Mouse (Mus musculus): ENCODE measurements around the gene Pcgf5. TPM values are rescaled to one million over a fixed set of nuclear protein-coding genes. Genes with fewer than 3 reads are reported as not detected.
"Not testable (repeated sequence)": the region's sequence is repeated elsewhere in the genome, so short reads cannot be mapped to it uniquely, and the experiment has no call there.

Pcgf5 gene
- polyA plus RNA-seq, 1 experiment, result 30.7 TPM

DNA sequence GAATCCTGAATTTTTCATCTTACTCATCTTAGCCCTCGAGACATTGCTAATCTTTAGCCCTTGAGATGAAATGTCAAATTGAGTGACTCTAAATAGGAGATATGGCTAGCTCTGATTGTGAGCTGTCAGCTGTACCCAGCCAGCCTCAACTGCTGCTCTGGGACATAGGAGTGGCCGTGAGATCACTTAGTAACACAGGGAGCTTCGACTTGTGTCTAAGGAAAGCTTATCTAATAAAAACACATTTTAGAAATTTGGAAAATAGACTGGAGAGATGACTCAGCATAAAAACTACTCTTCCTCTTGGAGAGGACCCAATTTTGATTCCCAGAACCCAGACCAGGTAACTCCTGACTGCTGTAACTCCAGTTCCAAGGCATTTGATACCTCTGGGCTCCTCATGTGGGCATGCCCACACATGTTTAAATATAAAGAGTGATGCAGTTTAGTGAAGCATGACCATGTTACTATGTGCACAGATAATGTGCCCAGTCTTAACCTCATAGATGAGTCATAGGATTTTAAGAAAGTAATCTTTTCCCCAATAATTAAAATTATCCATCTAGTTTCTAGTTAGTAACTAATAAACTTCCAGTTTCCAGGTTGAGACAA, 103.0 kb downstream of the Pcgf5 start:
- Histone ChIP-seq H3K4me1 (ENCODE audit: control insufficient read depth, insufficient read depth, low read length) (no peaks in the 10 kb centered on the region), H3K4me3 (ENCODE audit: control insufficient read depth, low read depth, low read length) (no peak overlapping the region), H3K27me3 (ENCODE audit: control insufficient read depth, insufficient read depth, low read length) (no peaks in the 10 kb centered on the region), H3K27ac (ENCODE audit: control insufficient read depth, insufficient read depth, low read depth, low read length) (no peak overlapping the region), H3K36me3 (ENCODE audit: control insufficient read depth, insufficient read depth, low read length) (peaks cover 3% of the 10 kb centered on the region; the same call in 1 of the 2 replicates)
- no peak for TF ChIP-seq POLR2A (IDR thresholded peaks at IDR 0.05; ENCODE audit: control insufficient read depth, low read depth, low read length)
- no peak for TF ChIP-seq CTCF (IDR thresholded peaks at IDR 0.05; ENCODE audit: control insufficient read depth, insufficient read depth, insufficient replicate concordance, low read depth, low read length)

DNA sequence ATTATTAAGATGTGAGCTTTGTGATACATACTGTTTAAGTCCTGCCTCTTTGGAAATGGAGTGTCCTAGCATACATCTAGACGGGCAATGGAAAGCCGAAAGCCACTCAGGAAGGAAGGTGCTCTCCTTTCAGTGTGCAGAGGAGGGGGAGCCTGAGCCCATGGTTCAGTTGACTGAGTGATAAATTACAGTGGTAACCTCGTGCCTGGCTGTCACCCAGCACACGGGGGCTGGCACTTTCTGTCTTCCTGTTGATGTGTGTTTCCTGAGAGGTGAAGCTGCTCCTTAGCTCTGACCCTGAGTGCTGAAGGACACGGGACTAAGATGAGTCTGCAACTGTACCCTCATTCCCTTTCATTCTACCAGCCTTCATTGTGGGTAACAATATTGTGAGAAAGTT, 103.6 kb downstream of the Pcgf5 start:
- no peak overlapping the region for H3K27ac ChIP-seq (ENCODE audit: control insufficient read depth, insufficient read depth, low read depth, low read length)
- H3K27me3 ChIP-seq (ENCODE audit: control insufficient read depth, insufficient read depth, low read length), result no peaks in the 10 kb centered on the region
- H3K4me3 ChIP-seq (ENCODE audit: control insufficient read depth, low read depth, low read length), result no peak overlapping the region
- H3K36me3 ChIP-seq (ENCODE audit: control insufficient read depth, insufficient read depth, low read length), result peaks cover 3% of the 10 kb centered on the region; the same call in 1 of the 2 replicates
- no peaks in the 10 kb centered on the region for H3K4me1 ChIP-seq (ENCODE audit: control insufficient read depth, insufficient read depth, low read length)
- TF ChIP-seq POLR2A (IDR thresholded peaks at IDR 0.05; ENCODE audit: control insufficient read depth, low read depth, low read length) (no peak), CTCF (IDR thresholded peaks at IDR 0.05; ENCODE audit: control insufficient read depth, insufficient read depth, insufficient replicate concordance, low read depth, low read length) (no peak)

DNA sequence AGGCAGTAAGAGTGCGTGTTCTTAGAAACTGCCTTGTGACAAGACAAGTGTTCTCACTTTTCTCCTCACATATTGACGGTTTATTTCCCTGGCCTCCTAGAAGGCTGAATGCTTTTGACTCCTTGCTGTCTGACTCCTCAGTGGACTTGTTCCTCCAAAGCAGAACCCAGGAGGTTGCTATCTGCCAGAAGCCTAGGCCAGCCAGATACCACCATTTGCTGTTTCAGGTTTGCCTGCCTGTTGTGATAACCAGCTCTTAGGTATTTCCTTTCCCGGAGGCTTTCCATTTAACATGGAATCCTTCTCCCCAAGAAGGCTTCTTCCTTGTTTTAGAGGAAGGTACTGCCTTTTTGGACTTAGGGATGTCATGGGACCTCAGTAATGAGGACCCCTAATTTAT, 104.1 kb downstream of the Pcgf5 start:
- not testable (repeated sequence) for H3K36me3 ChIP-seq (ENCODE audit: control insufficient read depth, insufficient read depth, low read length); H3K4me3 ChIP-seq (ENCODE audit: control insufficient read depth, low read depth, low read length); H3K27me3 ChIP-seq (ENCODE audit: control insufficient read depth, insufficient read depth, low read length); H3K4me1 ChIP-seq (ENCODE audit: control insufficient read depth, insufficient read depth, low read length); H3K27ac ChIP-seq (ENCODE audit: control insufficient read depth, insufficient read depth, low read depth, low read length)

DNA sequence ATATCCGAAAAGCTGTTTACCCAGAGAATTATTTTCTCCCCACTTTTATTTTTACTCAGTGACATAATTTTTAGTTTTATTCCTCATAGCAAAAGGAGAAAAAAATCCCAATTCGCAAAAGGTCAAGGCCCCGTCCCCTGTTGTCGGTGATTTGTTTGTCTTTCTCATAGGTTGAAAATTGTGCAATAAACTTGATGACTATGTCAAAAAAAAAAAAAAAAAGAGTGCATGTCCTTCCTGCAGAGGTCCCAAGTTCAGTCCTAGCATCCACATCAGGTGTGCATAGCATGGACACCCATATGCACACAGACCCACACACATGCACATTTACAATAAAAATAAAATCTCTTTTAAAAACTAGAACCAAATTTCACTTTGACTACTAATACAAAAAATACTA, 105.3 kb downstream of the Pcgf5 start:
- no peak for TF ChIP-seq CTCF (IDR thresholded peaks at IDR 0.05; ENCODE audit: control insufficient read depth, insufficient read depth, insufficient replicate concordance, low read depth, low read length)
- no peak for TF ChIP-seq POLR2A (IDR thresholded peaks at IDR 0.05; ENCODE audit: control insufficient read depth, low read depth, low read length)
- Histone ChIP-seq H3K36me3 (ENCODE audit: control insufficient read depth, insufficient read depth, low read length) (peaks cover 3% of the 10 kb centered on the region; the same call in 1 of the 2 replicates), H3K27me3 (ENCODE audit: control insufficient read depth, insufficient read depth, low read length) (no peaks in the 10 kb centered on the region), H3K4me1 (ENCODE audit: control insufficient read depth, insufficient read depth, low read length) (no peaks in the 10 kb centered on the region), H3K27ac (ENCODE audit: control insufficient read depth, insufficient read depth, low read depth, low read length) (no peak overlapping the region), H3K4me3 (ENCODE audit: control insufficient read depth, low read depth, low read length) (no peak overlapping the region)

DNA sequence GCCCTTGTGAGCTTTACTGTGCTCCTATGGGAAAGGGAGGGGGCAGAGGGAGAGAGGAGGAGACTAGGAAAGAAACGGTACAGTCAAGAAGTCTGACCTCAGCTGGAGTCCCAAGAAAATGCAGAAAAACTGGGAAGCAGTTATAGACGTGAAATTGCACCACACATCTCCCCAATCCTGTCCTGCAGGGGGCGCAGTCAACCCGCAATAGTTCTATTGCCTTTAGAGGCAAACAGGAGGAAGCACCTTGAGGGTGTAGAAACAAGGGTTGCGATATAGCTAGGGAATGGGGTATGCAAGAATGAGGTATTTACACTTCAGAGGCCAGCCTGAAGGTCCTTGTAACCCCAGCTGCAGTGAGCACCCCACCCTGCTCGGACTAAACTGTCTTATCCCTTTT, 122.0 kb downstream of the Pcgf5 start:
- H3K27ac ChIP-seq (ENCODE audit: control insufficient read depth, insufficient read depth, low read depth, low read length), result no peak overlapping the region
- H3K4me3 ChIP-seq (ENCODE audit: control insufficient read depth, low read depth, low read length), result no peak overlapping the region
- TF ChIP-seq CTCF (IDR thresholded peaks at IDR 0.05; ENCODE audit: control insufficient read depth, insufficient read depth, insufficient replicate concordance, low read depth, low read length), result peak; percentile 55; the same call in 1 of the 2 replicates
- TF ChIP-seq POLR2A (IDR thresholded peaks at IDR 0.05; ENCODE audit: control insufficient read depth, low read depth, low read length), result no peak
- no peaks in the 10 kb centered on the region for H3K4me1 ChIP-seq (ENCODE audit: control insufficient read depth, insufficient read depth, low read length)
- no peaks in the 10 kb centered on the region for H3K27me3 ChIP-seq (ENCODE audit: control insufficient read depth, insufficient read depth, low read length)
- no peaks in the 10 kb centered on the region for H3K36me3 ChIP-seq (ENCODE audit: control insufficient read depth, insufficient read depth, low read length)

DNA sequence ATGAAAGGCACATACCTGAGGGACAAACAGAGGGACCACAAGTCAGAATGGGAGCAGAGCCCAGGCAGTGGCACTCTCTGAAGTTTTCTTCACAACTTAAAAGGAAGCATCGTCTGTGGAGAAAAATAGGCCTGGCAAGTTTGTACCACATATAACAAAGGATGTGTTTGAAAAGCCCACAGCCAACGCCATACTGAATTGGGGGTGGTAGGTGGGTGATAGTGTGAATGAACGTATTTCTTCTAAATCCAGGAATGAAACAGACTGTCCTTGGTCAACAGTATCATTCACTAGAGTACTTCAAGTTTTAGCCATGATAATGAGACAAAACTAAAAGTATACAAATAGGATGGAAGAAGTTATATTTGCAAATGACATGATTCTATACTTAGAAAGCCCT, 123.2 kb downstream of the Pcgf5 start:
- no peak overlapping the region for H3K27ac ChIP-seq (ENCODE audit: control insufficient read depth, insufficient read depth, low read depth, low read length)
- no peaks in the 10 kb centered on the region for H3K27me3 ChIP-seq (ENCODE audit: control insufficient read depth, insufficient read depth, low read length)
- no peak overlapping the region for H3K4me3 ChIP-seq (ENCODE audit: control insufficient read depth, low read depth, low read length)
- no peaks in the 10 kb centered on the region for H3K4me1 ChIP-seq (ENCODE audit: control insufficient read depth, insufficient read depth, low read length)
- H3K36me3 ChIP-seq (ENCODE audit: control insufficient read depth, insufficient read depth, low read length), result no peaks in the 10 kb centered on the region
- TF ChIP-seq POLR2A (IDR thresholded peaks at IDR 0.05; ENCODE audit: control insufficient read depth, low read depth, low read length), result no peak
- no peak for TF ChIP-seq CTCF (IDR thresholded peaks at IDR 0.05; ENCODE audit: control insufficient read depth, insufficient read depth, insufficient replicate concordance, low read depth, low read length)

DNA sequence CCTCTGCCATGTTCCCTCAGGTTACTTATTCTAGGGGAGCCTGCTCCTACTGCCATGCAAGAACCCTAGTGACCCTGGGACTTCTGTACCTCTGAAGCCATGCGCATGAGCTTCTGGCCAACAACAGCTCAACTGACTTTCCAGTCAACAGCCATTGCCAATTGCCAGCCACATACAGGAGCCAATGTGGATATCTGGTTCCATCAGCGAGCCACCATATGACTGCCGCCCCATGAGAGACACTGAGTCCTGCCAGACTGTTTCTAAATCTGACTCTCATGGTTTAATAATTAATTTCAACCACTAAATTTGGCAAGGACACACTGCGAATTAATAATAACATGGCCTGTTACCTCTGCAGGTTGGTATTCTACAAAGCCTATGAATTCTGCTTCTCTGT, 128.5 kb downstream of the Pcgf5 start:
- no peak overlapping the region for H3K4me3 ChIP-seq (ENCODE audit: control insufficient read depth, low read depth, low read length)
- peaks cover 11% of the 10 kb centered on the region for H3K4me1 ChIP-seq (ENCODE audit: control insufficient read depth, insufficient read depth, low read length)
- TF ChIP-seq CTCF (IDR thresholded peaks at IDR 0.05; ENCODE audit: control insufficient read depth, insufficient read depth, insufficient replicate concordance, low read depth, low read length), result no peak
- no peak for TF ChIP-seq POLR2A (IDR thresholded peaks at IDR 0.05; ENCODE audit: control insufficient read depth, low read depth, low read length)
- no peak overlapping the region for H3K27ac ChIP-seq (ENCODE audit: control insufficient read depth, insufficient read depth, low read depth, low read length)
- no peaks in the 10 kb centered on the region for H3K36me3 ChIP-seq (ENCODE audit: control insufficient read depth, insufficient read depth, low read length)
- H3K27me3 ChIP-seq (ENCODE audit: control insufficient read depth, insufficient read depth, low read length), result no peaks in the 10 kb centered on the region

DNA sequence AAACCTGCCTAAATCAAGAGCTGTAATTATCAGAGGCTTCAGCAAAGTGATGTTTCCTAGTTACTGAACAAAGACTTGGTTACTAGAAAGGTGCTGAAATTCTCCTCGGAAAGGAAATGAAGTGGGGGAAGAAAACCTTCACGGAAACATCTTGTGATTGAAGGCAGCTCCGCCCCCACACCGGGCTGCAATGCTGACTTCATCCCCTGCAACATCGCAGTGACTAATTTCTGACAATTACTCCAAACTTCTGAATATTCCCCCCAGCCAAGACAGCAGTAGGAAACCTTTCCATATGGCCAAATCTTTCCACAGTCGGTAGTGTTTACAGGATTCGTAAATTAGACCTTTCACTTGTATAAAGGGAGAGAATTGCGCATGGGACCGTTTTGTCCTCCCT, 129.0 kb downstream of the Pcgf5 start:
- TF ChIP-seq POLR2A (IDR thresholded peaks at IDR 0.05; ENCODE audit: control insufficient read depth, low read depth, low read length), result no peak
- no peak for TF ChIP-seq CTCF (IDR thresholded peaks at IDR 0.05; ENCODE audit: control insufficient read depth, insufficient read depth, insufficient replicate concordance, low read depth, low read length)
- Histone ChIP-seq H3K27ac (ENCODE audit: control insufficient read depth, insufficient read depth, low read depth, low read length) (no peak overlapping the region), H3K4me1 (ENCODE audit: control insufficient read depth, insufficient read depth, low read length) (peaks cover 11% of the 10 kb centered on the region), H3K4me3 (ENCODE audit: control insufficient read depth, low read depth, low read length) (no peak overlapping the region; the same call in 1 of the 2 replicates), H3K27me3 (ENCODE audit: control insufficient read depth, insufficient read depth, low read length) (no peaks in the 10 kb centered on the region), H3K36me3 (ENCODE audit: control insufficient read depth, insufficient read depth, low read length) (no peaks in the 10 kb centered on the region)
